19 mouse cellular contexts compared by ENCODE assay signal in the genomic region with DNA sequence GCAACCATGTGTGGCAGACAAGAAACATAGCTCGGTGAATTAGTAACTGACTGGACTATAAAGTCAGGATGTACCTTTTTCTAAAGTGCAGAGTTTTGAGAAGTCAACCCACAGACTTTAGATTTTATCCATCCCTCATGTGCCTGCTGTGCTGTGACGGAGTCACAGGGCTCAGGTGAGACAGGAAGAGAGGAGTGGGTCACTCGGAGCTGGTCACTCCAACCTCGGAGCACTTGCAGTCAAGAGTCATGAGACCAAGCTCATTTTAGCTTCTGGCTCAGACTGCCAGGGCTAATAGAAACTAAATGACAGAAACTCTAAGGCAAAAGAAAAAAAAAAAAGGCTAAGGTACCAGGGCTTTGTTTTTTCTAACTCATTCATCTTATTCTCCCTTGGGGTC.
DNase-seq lines count a peak whose midpoint lies in the region; ATAC-seq and TF ChIP-seq lines count a peak whose summit lies in the region.
"Had no signal": no experiment of that assay in that cellular context is flagged by ENCODE, and none has a peak within 500 bp of the region (broad histone marks: within the 10 kb centered on the region; RNA-seq: fewer than 3 reads in every experiment).

No protein-coding gene starts in this region.

- no peaks in the 10 kb centered on the region for H3K79me2 ChIP-seq in heart, adult 2 months (replicated peaks; ENCODE audit: control insufficient read depth, insufficient read depth, low read length)
- no peaks in the 10 kb centered on the region for H3K79me2 ChIP-seq in CH12.LX (replicated peaks; ENCODE audit: control insufficient read depth, extremely low read depth, insufficient read depth, poor library complexity, severe bottlenecking)

- in situ Hi-C loops in CH12.LX (cut with MboI; ENCODE audit: low pct_ligation_motif_present, low pct_unique_long_range_greater_than_20kb, low sequenced_read_pairs), result no loop called here

- H3K27ac ChIP-seq in heart, adult 2 months, result peak overlapping the region; percentile 54
- no peak overlapping the region for H3K27ac ChIP-seq in heart, embryonic 11.5 days (ENCODE audit: low read depth, low read length)
- H3K27ac ChIP-seq in kidney, embryonic 14.5 days (ENCODE audit: low read depth, low read length), result 0 out of 2 replicates have a peak overlapping the region, but pooled peaks have one; percentile 55
- 0 out of 2 replicates have a peak overlapping the region, but pooled peaks have one; percentile 3 for H3K27ac ChIP-seq in limb, embryonic 14.5 days (replicated peaks; ENCODE audit: low read depth, low read length)
- H3K27ac ChIP-seq in limb, embryonic 10.5 days, result no peak overlapping the region
- H3K27ac ChIP-seq in CH12.LX (ENCODE audit: insufficient read depth, low read depth), result no peak overlapping the region
- H3K27ac ChIP-seq: embryonic facial prominence, embryonic 12.5 days; forebrain, embryonic 15.5 days; heart, embryonic 15.5 days; hindbrain, embryonic 10.5 days; hindbrain, embryonic 14.5 days had no signal

- H3K36me3 ChIP-seq in heart, adult 2 months (ENCODE audit: control insufficient read depth, insufficient read depth, low read length), result no peaks in the 10 kb centered on the region
- H3K36me3 ChIP-seq in heart, embryonic 11.5 days (ENCODE audit: control insufficient read depth, insufficient read depth, low read length), result no peaks in the 10 kb centered on the region
- no peaks in the 10 kb centered on the region for H3K36me3 ChIP-seq in kidney, embryonic 14.5 days (ENCODE audit: control insufficient read depth, insufficient read depth, low read length)
- no peaks in the 10 kb centered on the region for H3K36me3 ChIP-seq in limb, embryonic 14.5 days (ENCODE audit: control insufficient read depth, insufficient read depth, low read length)
- no peaks in the 10 kb centered on the region for H3K36me3 ChIP-seq in limb, embryonic 10.5 days
- no peaks in the 10 kb centered on the region for H3K36me3 ChIP-seq in CH12.LX (replicated peaks in 1 of 2; ENCODE audit: control insufficient read depth in 1 of 2, insufficient read depth in 1 of 2, low read length in 1 of 2)
- H3K36me3 ChIP-seq: embryonic facial prominence, embryonic 12.5 days; forebrain, embryonic 15.5 days; heart, embryonic 15.5 days; hindbrain, embryonic 10.5 days had no signal

- dilution Hi-C loops in CH12.LX (cut with MboI; ENCODE audit: extremely low pct_ligation_motif_present, extremely low pct_unique_long_range_greater_than_20kb, low sequenced_read_pairs), result no loop called here

- DNase-seq in heart, adult 2 months, result no peak
- no peak for DNase-seq in kidney, adult 11 months
- DNase-seq in limb, embryonic 14.5 days (ENCODE audit: low spot score), result no peak
- no peak for DNase-seq in limb, embryonic 10.5 days (ENCODE audit: low spot score)
- no peak for DNase-seq in CH12.LX (ENCODE audit: extremely low read depth)
- DNase-seq: adrenal gland, postnatal 14 days; cerebellum, adult 11-12 months; cerebellum, adult 9-10 months; cerebellum, postnatal 25 days; heart, postnatal 14 days had no signal

- no peak for TF ChIP-seq EP300 in heart, adult 2 months (IDR thresholded peaks at IDR 0.05; ENCODE audit: insufficient read depth, low read depth, low read length)
- TF ChIP-seq EP300 in CH12.LX (IDR thresholded peaks at IDR 0.05; ENCODE audit: low read length), result no peak

- 45% methylated on average over 4 of the region's 4 CpGs for WGBS in heart, adult 2 months
- 70% methylated on average over 4 of the region's 4 CpGs for WGBS in heart, embryonic 11.5 days (ENCODE audit: insufficient replicate concordance)
- 38% methylated on average over 4 of the region's 4 CpGs for WGBS in kidney, embryonic 14.5 days
- WGBS in limb, embryonic 14.5 days, result 69% methylated on average over 4 of the region's 4 CpGs
- WGBS in limb, embryonic 10.5 days, result 79% methylated on average over 4 of the region's 4 CpGs

- intact Hi-C loops in heart, adult 2 months (cut with DNase I), result loop anchor here (5.0 kb wide), 1 partner anchor 80 kb away; no protein-coding TSS in a partner anchor

- H3K4me3 ChIP-seq in heart, adult 2 months, result no peak overlapping the region
- no peak overlapping the region for H3K4me3 ChIP-seq in heart, embryonic 11.5 days (ENCODE audit: low read depth, low read length)
- no peak overlapping the region for H3K4me3 ChIP-seq in kidney, embryonic 14.5 days (ENCODE audit: low read length)
- H3K4me3 ChIP-seq in limb, embryonic 14.5 days (replicated peaks; ENCODE audit: low read length), result no peak overlapping the region
- no peak overlapping the region for H3K4me3 ChIP-seq in limb, embryonic 10.5 days
- no peak overlapping the region for H3K4me3 ChIP-seq in CH12.LX (replicated peaks in 1 of 3; ENCODE audit: low read depth in 2 of 3, low read length in 2 of 3, poor library complexity in 1 of 3)
- H3K4me3 ChIP-seq: embryonic facial prominence, embryonic 12.5 days; forebrain, embryonic 15.5 days; heart, embryonic 15.5 days; hindbrain, embryonic 10.5 days had no signal

- H3K4me2 ChIP-seq in heart, embryonic 11.5 days, result no peak overlapping the region
- no peak overlapping the region for H3K4me2 ChIP-seq in kidney, embryonic 14.5 days (replicated peaks; ENCODE audit: low read depth, low read length)
- H3K4me2 ChIP-seq in limb, embryonic 14.5 days (replicated peaks; ENCODE audit: low read depth, low read length, severe bottlenecking), result no peak overlapping the region
- H3K4me2 ChIP-seq in CH12.LX (ENCODE audit: insufficient read depth, low read depth, poor library complexity, severe bottlenecking), result no peak overlapping the region
- H3K4me2 ChIP-seq: embryonic facial prominence, embryonic 12.5 days; forebrain, embryonic 15.5 days; heart, embryonic 15.5 days; hindbrain, embryonic 14.5 days had no signal

- no peak overlapping the region for H3K9ac ChIP-seq in heart, adult 2 months (ENCODE audit: low read depth, low read length)
- H3K9ac ChIP-seq in heart, embryonic 11.5 days (ENCODE audit: low read depth, low read length), result no peak overlapping the region
- H3K9ac ChIP-seq in kidney, embryonic 14.5 days (ENCODE audit: low read depth, low read length), result no peak overlapping the region
- no peak overlapping the region for H3K9ac ChIP-seq in limb, embryonic 14.5 days (ENCODE audit: low read depth, low read length, severe bottlenecking)
- H3K9ac ChIP-seq in CH12.LX (ENCODE audit: insufficient read depth, low read depth), result no peak overlapping the region
- H3K9ac ChIP-seq: embryonic facial prominence, embryonic 12.5 days; forebrain, embryonic 15.5 days; heart, embryonic 15.5 days; hindbrain, embryonic 14.5 days had no signal

- TF ChIP-seq RAD21 in CH12.LX (IDR thresholded peaks at IDR 0.05; ENCODE audit: low read depth, low read length), result no peak

- TF ChIP-seq CTCF in heart, adult 2 months (IDR thresholded peaks at IDR 0.05), result no peak
- no peak for TF ChIP-seq CTCF in CH12.LX (conservative IDR thresholded peaks at IDR 0.05 in 1 of 2, IDR thresholded peaks at IDR 0.05 in 1 of 2; ENCODE audit: low read depth in 2 of 2, low read length in 2 of 2)

- no peaks in the 10 kb centered on the region for H3K9me3 ChIP-seq in heart, embryonic 11.5 days (replicated peaks; ENCODE audit: control insufficient read depth, low read length)
- H3K9me3 ChIP-seq in kidney, embryonic 14.5 days (ENCODE audit: control insufficient read depth, low read length), result no peaks in the 10 kb centered on the region
- no peaks in the 10 kb centered on the region for H3K9me3 ChIP-seq in limb, embryonic 14.5 days (ENCODE audit: control insufficient read depth, low read length)
- H3K9me3 ChIP-seq in limb, embryonic 10.5 days (replicated peaks), result no peaks in the 10 kb centered on the region
- H3K9me3 ChIP-seq in CH12.LX (replicated peaks; ENCODE audit: low read length), result no peaks in the 10 kb centered on the region
- H3K9me3 ChIP-seq: embryonic facial prominence, embryonic 12.5 days; forebrain, embryonic 15.5 days; heart, embryonic 15.5 days; hindbrain, embryonic 10.5 days had no signal

- H3K4me1 ChIP-seq in heart, adult 2 months (ENCODE audit: control insufficient read depth, insufficient read depth, low read length), result no peaks in the 10 kb centered on the region; the same call in 1 of the 2 replicates
- peaks cover 9% of the 10 kb centered on the region; the same call in 1 of the 2 replicates for H3K4me1 ChIP-seq in heart, embryonic 11.5 days (ENCODE audit: control insufficient read depth, insufficient read depth, low read length)
- 0 out of 2 replicates have a peak, but pooled peaks cover 7% of the 10 kb centered on the region for H3K4me1 ChIP-seq in kidney, embryonic 14.5 days (ENCODE audit: control insufficient read depth, insufficient read depth, low read length)
- 0 out of 2 replicates have a peak, but pooled peaks cover 5% of the 10 kb centered on the region for H3K4me1 ChIP-seq in limb, embryonic 14.5 days (ENCODE audit: control insufficient read depth, insufficient read depth, low read length)
- peaks cover 12% of the 10 kb centered on the region for H3K4me1 ChIP-seq in limb, embryonic 10.5 days
- H3K4me1 ChIP-seq in CH12.LX (ENCODE audit: control insufficient read depth in 1 of 2, insufficient read depth in 2 of 2), result peaks cover 2 to 7% of the 10 kb centered on the region in 2 experiments; a peak in 2 of 4 replicates

- ATAC-seq in heart, embryonic 11.5 days (replicated peaks; ENCODE audit: insufficient number of reproducible peaks, low FRiP score, low TSS enrichment), result no peak
- ATAC-seq in kidney, embryonic 14.5 days (ENCODE audit: low FRiP score, low TSS enrichment), result peak; percentile 26; the same call in 1 of the 2 replicates
- no peak for ATAC-seq in limb, embryonic 14.5 days (ENCODE audit: low FRiP score, low read depth)
- ATAC-seq: activated CD4-positive, CD25-positive, alpha-beta regulatory T cell, adult 4 months; forebrain, embryonic 15.5 days; Patski had no signal

- no peaks in the 10 kb centered on the region for H3K27me3 ChIP-seq in heart, adult 2 months (ENCODE audit: control insufficient read depth, insufficient read depth, low read length)
- no peaks in the 10 kb centered on the region for H3K27me3 ChIP-seq in heart, embryonic 11.5 days (ENCODE audit: control insufficient read depth, insufficient read depth, low read length)
- H3K27me3 ChIP-seq in kidney, embryonic 14.5 days (ENCODE audit: control insufficient read depth, insufficient read depth, low read length), result no peaks in the 10 kb centered on the region
- no peaks in the 10 kb centered on the region for H3K27me3 ChIP-seq in limb, embryonic 14.5 days (ENCODE audit: control insufficient read depth, insufficient read depth, low read length)
- no peaks in the 10 kb centered on the region for H3K27me3 ChIP-seq in limb, embryonic 10.5 days (ENCODE audit: low read depth, poor library complexity, severe bottlenecking)
- no peaks in the 10 kb centered on the region for H3K27me3 ChIP-seq in CH12.LX (replicated peaks)
- H3K27me3 ChIP-seq: embryonic facial prominence, embryonic 12.5 days; forebrain, embryonic 15.5 days; heart, embryonic 15.5 days; Patski had no signal

- no peak for TF ChIP-seq POLR2A in heart, adult 2 months (IDR thresholded peaks at IDR 0.05; ENCODE audit: insufficient read depth, low read depth, low read length)
- no peak for TF ChIP-seq POLR2A in limb, embryonic 14.5 days (IDR thresholded peaks at IDR 0.05; ENCODE audit: borderline replicate concordance, extremely low read depth, insufficient read depth, insufficient read length)
- no peak for TF ChIP-seq POLR2A in CH12.LX (IDR thresholded peaks at IDR 0.05; ENCODE audit: low read depth, low read length)

TF ChIP-seq in CH12.LX, 34 proteins besides CTCF, POLR2A, EP300 and RAD21 (continues in another document):
- no peak for TF ChIP-seq SMC3 (IDR thresholded peaks at IDR 0.05; ENCODE audit: low read depth, low read length)

Comparison
In these comparisons a context has a peak if more than half of its experiments do, and no peak if none do; other contexts are left out.
1. H3K27ac ChIP-seq: peak in heart, adult 2 months (single experiment), kidney, embryonic 14.5 days (single experiment) and limb, embryonic 14.5 days (single experiment); none in heart, embryonic 11.5 days (single experiment), limb, embryonic 10.5 days (single experiment) and CH12.LX (single experiment).